Mouse (Mus musculus) right cerebral cortex, adult 2 months (tissue): ENCODE results near the gene Mical1.

Experiments
- DNase-seq, 2 experiments: peaks; one replicate each; pipeline ENCODE4 v3.0.0; 2021 to 2022; ENCODE audit warnings: low spot score in 2 of 2

Gene Mical1

GRCm38 (mm10) chr10:41477278-41478181 lies 1.4 kb downstream of the Mical1 start:
- peak; percentile 33 to 59 for DNase-seq

- DNase-seq = no peak
Observed at GRCm38 (mm10) chr10:41479961-41480360, 3.8 kb downstream of the Mical1 start.

- no peak for DNase-seq
Observed at GRCm38 (mm10) chr10:41480938-41481880, 5.1 kb downstream of the Mical1 start.

- no peak for DNase-seq
Observed at GRCm38 (mm10) chr10:41482446-41482845, 6.3 kb downstream of the Mical1 start.

- DNase-seq = no peak
Observed at GRCm38 (mm10) chr10:41485778-41486177, 9.7 kb downstream of the Mical1 start.

GRCm38 (mm10) chr10:41486506-41487170 lies 10.5 kb downstream of the Mical1 start:
- DNase-seq = no peak

GRCm38 (mm10) chr10:41488877-41489276 lies 12.8 kb downstream of the Mical1 start:
- no peak for DNase-seq

- no peak for DNase-seq
Observed at GRCm38 (mm10) chr10:41489294-41489693, 13.2 kb downstream of the Mical1 start.

GRCm38 (mm10) chr10:41489708-41490517 lies 13.8 kb downstream of the Mical1 start, which contains the start of the genes Smpd2 and Ppil6:
TSS of gene Smpd2 (minus strand) at chr10:41490369.
TSS of gene Ppil6 (plus strand) at chr10:41490439.
- peak; percentile 94 to 95 for DNase-seq

- no peak for DNase-seq
Observed at GRCm38 (mm10) chr10:41490518-41490873, 14.4 kb downstream of the Mical1 start.

GRCm38 (mm10) chr10:41491111-41491510 lies 15.0 kb downstream of the Mical1 start:
- no peak for DNase-seq

- DNase-seq = no peak
Observed at GRCm38 (mm10) chr10:41500941-41501340, 24.8 kb downstream of the Mical1 start.

- DNase-seq = no peak
Observed at GRCm38 (mm10) chr10:41504996-41505395, 28.9 kb downstream of the Mical1 start.

GRCm38 (mm10) chr10:41505446-41505845 lies 29.3 kb downstream of the Mical1 start:
- DNase-seq = peak; percentile 55 to 71

- no peak for DNase-seq
Observed at GRCm38 (mm10) chr10:41509160-41509559, 33.0 kb downstream of the Mical1 start.

GRCm38 (mm10) chr10:41514301-41514700 lies 38.2 kb downstream of the Mical1 start:
- DNase-seq = no peak

GRCm38 (mm10) chr10:41514921-41515320 lies 38.8 kb downstream of the Mical1 start:
- DNase-seq = no peak

GRCm38 (mm10) chr10:41518508-41518980 lies 42.4 kb downstream of the Mical1 start:
- DNase-seq = peak; percentile 71

- peak; percentile 85 to 90 for DNase-seq
Observed at GRCm38 (mm10) chr10:41518981-41519618, 43.0 kb downstream of the Mical1 start, which contains the start of gene Cd164. TSS of gene Cd164 (plus strand) at chr10:41519414.
